Mouse (Mus musculus) liver, postnatal 0 days (tissue): Measurements from ENCODE around the gene Fbrs. TPM values are rescaled to one million over a fixed set of nuclear protein-coding genes. Genes with fewer than 3 reads are reported as not detected.
"Not testable (repeated sequence)": the region's sequence is repeated elsewhere in the genome, so short reads cannot be mapped to it uniquely, and the experiment has no call there.

ENCODE experiments used
- ATAC-seq: fragments of 200-750 bp; cut with Nextera tagmentation; 2 replicates; pipeline ENCODE4 v1.8.0; 2017; ENCODE audit warnings: mild to moderate bottlenecking, moderate library complexity
- DNase-seq: peaks from one replicate; pipeline ENCODE4 v3.0.0-alpha.2; 2016
- H3K27ac ChIP-seq: fragments of 300-500 bp; sonication (generic); 2 replicates; pipeline ENCODE4 v1.5.1; 2014; ENCODE audit warnings: antibody characterized with exemption, moderate library complexity, mild to moderate bottlenecking, low read depth
- H3K27me3 ChIP-seq: fragments of 300-500 bp; sonication (generic); 2 replicates; pipeline ENCODE4 v1.6.1; 2014; ENCODE audit warnings: low read length, control low read depth, mixed read lengths; ENCODE audit not compliant: insufficient read depth
- H3K36me3 ChIP-seq: fragments of 300-500 bp; sonication (generic); replicated peaks from 2 replicates; pipeline ENCODE4 v1.6.1; 2014; ENCODE audit warnings: mild to moderate bottlenecking, control low read depth, low read length, moderate library complexity, mixed read lengths; ENCODE audit not compliant: insufficient read depth
- H3K4me1 ChIP-seq: fragments of 300-500 bp; sonication (generic); 2 replicates; pipeline ENCODE4 v1.6.1; 2014; ENCODE audit warnings: antibody characterized with exemption, mild to moderate bottlenecking, control low read depth; ENCODE audit not compliant: insufficient read depth
- H3K4me2 ChIP-seq: fragments of 300-500 bp; sonication (generic); 2 replicates; pipeline ENCODE4 v1.6.1; 2014; ENCODE audit warnings: low read depth, mild to moderate bottlenecking, low read length, moderate library complexity, mixed read lengths
- H3K4me3 ChIP-seq: fragments of 300-500 bp; sonication (generic); 2 replicates; pipeline ENCODE4 v1.5.1; 2014; ENCODE audit warnings: low read depth, low read length
- H3K9ac ChIP-seq: fragments of 300-500 bp; sonication (generic); replicated peaks from 2 replicates; pipeline ENCODE4 v1.6.1; 2014; ENCODE audit warnings: mild to moderate bottlenecking, moderate library complexity
- H3K9me3 ChIP-seq: fragments of 300-500 bp; sonication (generic); 2 replicates; pipeline ENCODE4 v1.6.1; 2016; ENCODE audit warnings: mild to moderate bottlenecking, control low read depth, low read length, mixed read lengths
- CTCF ChIP-seq: sonication (generic); IDR thresholded peaks from 2 replicates; pipeline ENCODE4 v1.5.1; 2016; ENCODE audit warnings: antibody characterized with exemption, low read depth
- EP300 ChIP-seq: IDR thresholded peaks from 2 replicates; pipeline ENCODE4 v1.6.1; 2016; ENCODE audit warnings: antibody characterized with exemption, low read depth, mild to moderate bottlenecking
- WGBS: fragments of 180-500 bp; shearing (Covaris S2); extraction: QIAGEN DNeasy Blood & Tissue Kit; methylation state at CpG from one replicate; pipeline ENCODE4 v1.1.7; 2014; ENCODE audit not compliant: insufficient replicate concordance; 5-methylcytosine and 5-hydroxymethylcytosine counted together
- polyA plus RNA-seq: library from polyadenylated mRNA; unstranded; fragments of >200 nt; fragmentation: Nextera tagmentation; extraction: Ambion mirVana; gene quantifications from 2 replicates; pipeline ENCODE4 v1.2.1, GENCODE M21; 2015

Fbrs gene
- polyA plus RNA-seq, 1 experiment from 2014 or later: 4.7 TPM

DNA sequence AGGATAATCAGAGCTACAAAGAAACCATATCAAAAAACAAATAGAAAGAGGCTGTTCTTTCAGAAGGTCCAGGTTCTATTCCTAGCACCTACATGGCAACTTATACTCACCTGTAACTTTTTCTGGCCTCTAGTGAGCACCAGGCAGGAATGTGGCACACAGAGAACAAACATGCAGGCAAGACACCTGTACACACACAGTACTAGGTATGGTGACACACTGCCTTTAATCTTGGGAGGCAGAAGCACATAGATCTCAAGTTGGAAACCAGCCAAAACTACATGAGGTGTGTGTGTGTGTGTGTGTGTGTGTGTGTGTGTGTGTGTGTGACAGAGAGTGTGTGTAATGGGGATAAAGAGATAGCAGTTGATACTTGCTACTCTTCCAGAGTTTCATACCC, 15.6 kb downstream of the Fbrs start:
- Histone ChIP-seq H3K4me2 (no peak overlapping the region), H3K9ac (no peak overlapping the region)
- ATAC-seq: no peak

DNA sequence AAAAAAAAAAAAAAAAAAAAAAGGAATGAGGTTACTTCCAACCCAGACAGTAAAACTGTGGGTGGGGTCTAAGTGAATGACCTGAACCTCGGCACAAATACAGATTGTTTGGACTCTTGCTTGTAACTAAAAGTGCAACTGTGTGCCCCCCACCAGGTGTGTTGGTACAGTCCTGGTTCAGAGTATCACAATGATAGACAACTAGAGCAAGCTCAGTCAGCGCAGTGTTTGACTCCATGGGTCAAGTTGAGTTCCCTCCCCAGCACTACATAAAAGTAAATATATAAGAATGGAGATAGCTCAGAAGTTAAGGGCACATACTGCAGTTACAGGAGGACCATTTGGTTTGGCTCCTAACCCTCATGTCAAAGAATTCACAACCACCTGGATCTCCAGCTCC, 18.4 kb downstream of the Fbrs start:
- Histone ChIP-seq H3K9me3 (no peaks in the 10 kb centered on the region), H3K9ac (no peak overlapping the region), H3K27ac (no peak overlapping the region), H3K4me1 (no peaks in the 10 kb centered on the region), H3K4me3 (no peak overlapping the region), H3K36me3 (0 out of 2 replicates have a peak, but pooled peaks cover 7% of the 10 kb centered on the region), H3K4me2 (no peak overlapping the region), H3K27me3 (no peaks in the 10 kb centered on the region)
- no peak for DNase-seq
- ATAC-seq: peak; percentile 66
- no peak for TF ChIP-seq EP300
- TF ChIP-seq CTCF: no peak
- WGBS: 63% methylated on average over 2 of the region's 2 CpGs

More for the DNA sequence above, 15.6 kb downstream of the Fbrs start:
- H3K36me3 ChIP-seq: peaks cover 32% of the 10 kb centered on the region
- TF ChIP-seq EP300 (no peak), CTCF (no peak)
- no peaks in the 10 kb centered on the region for H3K4me1 ChIP-seq
- H3K27me3 ChIP-seq: no peaks in the 10 kb centered on the region
- H3K27ac ChIP-seq: no peak overlapping the region
- DNase-seq: no peak
- no peaks in the 10 kb centered on the region for H3K9me3 ChIP-seq
- no peak overlapping the region for H3K4me3 ChIP-seq

DNA sequence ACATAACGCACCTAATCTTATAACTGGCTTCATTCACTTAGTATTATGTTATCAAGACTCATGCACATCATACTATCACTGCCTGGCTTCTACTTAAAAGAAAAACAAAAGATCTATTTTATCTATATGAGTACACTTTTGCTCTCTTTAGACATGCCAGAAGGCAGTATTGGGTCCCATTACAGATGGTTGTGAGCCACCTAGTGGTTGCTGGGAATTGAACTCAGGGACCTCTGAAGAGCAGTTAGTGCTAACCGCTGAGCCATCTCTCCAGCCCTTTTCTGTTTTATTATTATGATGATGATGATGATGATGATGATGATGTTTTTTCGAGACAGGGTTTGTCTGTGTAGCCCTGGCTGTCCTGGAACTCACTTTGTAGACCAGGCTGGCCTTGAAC, 19.4 kb downstream of the Fbrs start:
- WGBS: 39% methylated on average over 3 of the region's 3 CpGs
- no peaks in the 10 kb centered on the region for H3K4me1 ChIP-seq
- ATAC-seq (no peak), DNase-seq (peak; percentile 39)
- 0 out of 2 replicates have a peak, but pooled peaks cover 5% of the 10 kb centered on the region for H3K36me3 ChIP-seq
- H3K27me3 ChIP-seq: no peaks in the 10 kb centered on the region
- H3K9me3 ChIP-seq: no peaks in the 10 kb centered on the region
- no peak overlapping the region for H3K9ac ChIP-seq
- H3K27ac ChIP-seq: no peak overlapping the region
- H3K4me3 ChIP-seq: no peak overlapping the region
- no peak overlapping the region for H3K4me2 ChIP-seq
- TF ChIP-seq CTCF (peak; percentile 78), EP300 (no peak)

DNA sequence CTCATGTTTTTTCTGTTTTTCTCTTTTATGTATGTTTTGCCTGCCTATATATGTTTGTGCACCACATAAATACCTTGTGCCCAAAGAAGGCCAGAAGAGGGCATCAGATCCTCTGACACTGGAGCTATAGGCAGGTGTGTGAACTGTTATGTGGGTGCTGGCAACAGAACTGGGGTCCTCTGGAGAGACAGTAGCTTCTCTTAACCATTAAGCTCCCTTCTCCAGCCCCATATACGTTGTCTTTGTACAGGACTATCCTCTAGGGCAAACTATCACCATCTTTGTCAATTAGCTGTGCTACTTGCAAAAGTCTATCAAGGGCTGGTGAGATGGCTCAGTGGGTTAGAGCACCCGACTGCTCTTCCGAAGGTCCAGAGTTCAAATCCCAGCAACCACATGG, 29.3 kb downstream of the Fbrs start:
- WGBS: 85% methylated on average over 3 of the region's 3 CpGs
- H3K4me1 ChIP-seq: no peaks in the 10 kb centered on the region; the same call in 1 of the 2 replicates
- DNase-seq (no peak), ATAC-seq (no peak)
- no peak overlapping the region for H3K9ac ChIP-seq
- no peak overlapping the region for H3K27ac ChIP-seq
- no peaks in the 10 kb centered on the region for H3K9me3 ChIP-seq
- no peaks in the 10 kb centered on the region for H3K36me3 ChIP-seq
- no peak overlapping the region for H3K4me3 ChIP-seq
- no peak for TF ChIP-seq CTCF
- TF ChIP-seq EP300: no peak
- H3K27me3 ChIP-seq: no peaks in the 10 kb centered on the region
- H3K4me2 ChIP-seq: no peak overlapping the region

DNA sequence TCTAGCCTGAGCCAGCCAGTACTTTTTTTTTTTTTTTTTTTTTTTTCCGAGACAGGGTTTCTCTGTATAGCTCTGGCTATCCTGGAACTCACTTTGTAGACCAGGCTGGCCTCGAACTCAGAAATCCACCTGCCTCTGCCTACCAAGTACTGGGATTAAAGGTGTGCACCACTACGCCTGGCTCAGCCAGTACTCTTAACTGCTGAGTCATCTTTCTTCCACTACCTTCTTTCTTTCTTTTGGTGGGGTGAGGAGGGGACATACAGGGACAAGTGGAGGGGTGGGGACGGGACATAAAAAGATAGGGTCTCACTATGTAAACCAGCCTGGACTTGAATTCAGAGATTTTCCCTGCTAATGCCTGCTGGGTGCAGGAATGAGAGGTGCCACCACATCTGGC, 30.8 kb downstream of the Fbrs start:
- 59% methylated on average over 3 of the region's 4 CpGs for WGBS
- H3K36me3 ChIP-seq, H3K4me2 ChIP-seq, DNase-seq, H3K27me3 ChIP-seq, H3K9me3 ChIP-seq, H3K27ac ChIP-seq, ATAC-seq, H3K9ac ChIP-seq, H3K4me3 ChIP-seq, H3K4me1 ChIP-seq: not testable (repeated sequence)

DNA sequence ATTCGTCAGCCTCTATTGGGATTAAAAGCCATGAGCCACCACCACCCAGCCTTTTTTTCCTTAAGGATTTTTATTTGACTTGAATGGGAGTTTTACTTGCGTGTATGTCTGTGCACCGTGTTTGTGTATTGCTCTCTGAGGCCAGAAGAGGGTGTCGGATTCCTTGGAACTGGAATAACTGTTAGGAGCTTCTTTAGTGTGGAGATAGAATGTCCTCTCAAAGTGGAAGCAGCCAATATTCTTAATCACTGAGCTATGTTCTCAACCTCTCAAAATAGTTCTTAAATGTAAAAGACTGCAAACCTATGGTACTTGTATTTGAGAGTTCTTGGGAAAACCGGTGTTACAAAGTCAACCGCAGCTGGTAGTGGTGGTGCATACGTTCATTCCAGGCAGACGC, 32.2 kb downstream of the Fbrs start:
- ATAC-seq: no peak
- Histone ChIP-seq H3K36me3 (peaks cover 14% of the 10 kb centered on the region), H3K27me3 (no peaks in the 10 kb centered on the region), H3K9me3 (no peaks in the 10 kb centered on the region), H3K27ac (peak overlapping the region; percentile 98), H3K4me2 (peak overlapping the region; percentile 92), H3K4me3 (peak overlapping the region; percentile 97), H3K9ac (no peak overlapping the region), H3K4me1 (peaks cover 9% of the 10 kb centered on the region)
- DNase-seq: no peak
- 41% methylated on average over 8 of the region's 8 CpGs for WGBS
- TF ChIP-seq CTCF (0 out of 2 replicates have a peak, but pooled peaks have one; percentile 21), EP300 (no peak)

DNA sequence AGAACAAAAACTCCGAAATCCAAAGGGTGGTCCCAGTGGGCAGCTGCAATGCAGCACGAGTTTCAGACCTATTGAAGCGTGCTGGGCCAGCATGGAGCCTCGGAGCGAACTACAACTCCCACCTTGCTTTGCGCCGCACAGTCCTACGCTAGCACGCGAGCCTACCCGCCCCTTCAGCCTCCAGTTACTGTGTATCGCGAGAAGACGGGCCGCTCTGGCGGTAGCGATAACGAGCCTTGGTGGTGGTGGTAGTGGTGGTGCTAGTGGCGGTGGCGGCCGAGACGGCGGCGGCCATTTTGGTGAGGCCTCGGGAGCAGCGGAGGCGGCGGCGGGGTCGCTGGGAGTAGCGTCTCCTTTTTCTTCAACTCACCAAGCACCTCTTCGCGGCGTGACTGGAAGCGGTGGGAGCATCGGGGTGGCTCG, 32.8 kb downstream of the Fbrs start, which contains the start of gene Srcap:
Gene Srcap, plus strand, starts transcription at position 176 of the 423 bp plus-strand sequence.
- H3K27me3 ChIP-seq: no peaks in the 10 kb centered on the region
- H3K4me2 ChIP-seq: peak within 1 kb of the TSS; percentile 92
- no peak for TF ChIP-seq CTCF
- peak; percentile 84 for TF ChIP-seq EP300
- WGBS: under 1% methylated on average over 33 of the region's 37 CpGs
- DNase-seq: peak; percentile 97
- peaks cover 9% of the 10 kb centered on the region for H3K4me1 ChIP-seq
- peak within 1 kb of the TSS; percentile 96 for H3K9ac ChIP-seq
- ATAC-seq: peak; percentile 94
- peak within 1 kb of the TSS; percentile 97 for H3K4me3 ChIP-seq
- peak within 1 kb of the TSS; percentile 98 for H3K27ac ChIP-seq
- no peaks in the 10 kb centered on the region for H3K9me3 ChIP-seq
- H3K36me3 ChIP-seq: peaks cover 19% of the 10 kb centered on the region
